Mouse (Mus musculus) G1E (cell line): ENCODE results near the gene Enpep.

Experiments used
- CTCF ChIP-seq: IDR thresholded peaks from 2 replicates; pipeline ENCODE4 v1.5.1; 2012; ENCODE audit warnings: low read depth, low read length, inconsistent platforms, mixed read lengths
- GATA1 ChIP-seq: IDR thresholded peaks from 2 replicates; pipeline ENCODE4 v1.6.1; 2012; ENCODE audit warnings: borderline replicate concordance, low read length, inconsistent platforms, mixed read lengths
- GATA2 ChIP-seq: IDR thresholded peaks from 2 replicates; pipeline ENCODE4 v1.6.1; 2012; ENCODE audit warnings: low read depth, low read length, inconsistent platforms, borderline replicate concordance
- POLR2AphosphoS5 ChIP-seq: IDR thresholded peaks from 2 replicates; pipeline ENCODE4 v1.6.1; 2012; ENCODE audit warnings: low read depth, low read length, inconsistent platforms; ENCODE audit not compliant: insufficient replicate concordance
- TAL1 ChIP-seq: conservative IDR thresholded peaks from 2 replicates; pipeline ENCODE4 v1.6.1; 2012; ENCODE audit warnings: low read depth, low read length, inconsistent platforms, mixed read lengths

DNA sequence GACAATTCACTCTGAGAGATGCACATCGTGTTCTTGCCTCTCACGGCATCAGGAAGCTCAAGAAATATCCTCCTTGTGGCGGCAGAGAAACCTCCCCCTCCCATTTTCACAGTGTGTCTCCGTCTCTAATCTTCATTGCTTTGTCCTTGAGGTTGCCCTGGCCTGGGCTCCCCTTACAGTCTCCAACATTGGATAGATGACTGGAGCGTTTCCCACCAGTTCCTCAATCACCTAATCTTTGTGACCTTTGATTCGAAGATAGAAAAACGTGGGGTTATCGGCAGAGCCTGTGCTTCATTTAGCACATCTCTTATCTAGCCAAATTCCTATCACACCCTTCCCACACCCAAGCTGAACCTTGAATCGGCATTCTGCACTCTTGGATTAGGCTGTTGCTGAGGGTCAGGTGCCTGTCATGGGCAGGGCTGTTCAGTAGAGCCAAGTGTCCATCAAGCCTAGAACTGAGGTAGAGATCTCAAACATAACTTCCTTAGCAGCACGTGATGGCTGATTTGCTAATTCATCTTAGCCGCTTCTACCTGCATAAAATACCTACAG, 18.9 kb upstream of the Enpep start:
- TF ChIP-seq CTCF (no peak), GATA1 (no peak), TAL1 (no peak), POLR2AphosphoS5 (no peak), GATA2 (no peak)
